Mouse (Mus musculus) liver, embryonic 13.5 days (tissue): ENCODE measurements around the gene Ssbp2. TPM values are rescaled to one million over a fixed set of nuclear protein-coding genes. Genes with fewer than 3 reads are reported as not detected.

ENCODE experiments used
- ATAC-seq: fragments of 200-750 bp; cut with Nextera tagmentation; 2 replicates; pipeline ENCODE4 v1.8.0; 2017; ENCODE audit warnings: low read depth, mild to moderate bottlenecking, moderate number of reproducible peaks, moderate library complexity
- DNase-seq: peaks from one replicate; pipeline ENCODE4 v3.0.0; 2022
- H3K27ac ChIP-seq: fragments of 300-500 bp; sonication (generic); 2 replicates; pipeline ENCODE4 v1.5.1; 2015; ENCODE audit warnings: moderate library complexity, mild to moderate bottlenecking, inconsistent platforms
- H3K27me3 ChIP-seq: fragments of 300-500 bp; sonication (generic); 2 replicates; pipeline ENCODE4 v1.6.1; 2015; ENCODE audit warnings: mild to moderate bottlenecking, inconsistent platforms
- H3K36me3 ChIP-seq: fragments of 300-500 bp; sonication (generic); 2 replicates; pipeline ENCODE4 v1.6.1; 2015; ENCODE audit warnings: mild to moderate bottlenecking, inconsistent platforms
- H3K4me1 ChIP-seq: fragments of 300-500 bp; sonication (generic); replicated peaks from 2 replicates; pipeline ENCODE4 v1.6.1; 2015; ENCODE audit warnings: inconsistent platforms
- H3K4me2 ChIP-seq: fragments of 300-500 bp; sonication (generic); 2 replicates; pipeline ENCODE4 v1.6.1; 2015; ENCODE audit warnings: inconsistent platforms, mild to moderate bottlenecking, moderate library complexity
- H3K4me3 ChIP-seq: fragments of 300-500 bp; sonication (generic); replicated peaks from 2 replicates; pipeline ENCODE4 v1.5.1; 2015; ENCODE audit warnings: mild to moderate bottlenecking, inconsistent platforms
- H3K9ac ChIP-seq: fragments of 300-500 bp; sonication (generic); 2 replicates; pipeline ENCODE4 v1.6.1; 2015; ENCODE audit warnings: mild to moderate bottlenecking, inconsistent platforms
- H3K9me3 ChIP-seq: fragments of 300-500 bp; sonication (generic); replicated peaks from 2 replicates; pipeline ENCODE4 v1.6.1; 2016; ENCODE audit warnings: inconsistent platforms
- WGBS: fragments of 180-500 bp; shearing (Covaris S2); methylation state at CpG from one replicate; pipeline ENCODE4 v1.1.7; 2015; ENCODE audit not compliant: insufficient replicate concordance; 5-methylcytosine and 5-hydroxymethylcytosine counted together
- polyA plus RNA-seq: library from polyadenylated mRNA; unstranded; fragments of >200 nt; fragmentation: Nextera tagmentation; extraction: Ambion mirVana; gene quantifications from 2 replicates; pipeline ENCODE4 v1.2.1, GENCODE M21; 2015

Ssbp2 gene
- polyA plus RNA-seq, 1 experiment from 2014 or later, result 56.4 TPM

GRCm38 (mm10) chr13:91635957-91636356 is 175.9 kb downstream of the Ssbp2 start:
- Histone ChIP-seq H3K36me3 (no peaks in the 10 kb centered on the region), H3K9ac (peak overlapping the region; percentile 8; the same call in 1 of the 2 replicates), H3K4me1 (peaks cover 18% of the 10 kb centered on the region), H3K9me3 (no peaks in the 10 kb centered on the region), H3K4me3 (no peak overlapping the region), H3K27me3 (no peaks in the 10 kb centered on the region), H3K27ac (peak overlapping the region; percentile 20; the same call in 1 of the 2 replicates), H3K4me2 (0 out of 2 replicates have a peak overlapping the region, but pooled peaks have one; percentile 3)
- no peak for DNase-seq
- ATAC-seq, result no peak
- 57% methylated on average over 2 of the region's 2 CpGs for WGBS

DNA sequence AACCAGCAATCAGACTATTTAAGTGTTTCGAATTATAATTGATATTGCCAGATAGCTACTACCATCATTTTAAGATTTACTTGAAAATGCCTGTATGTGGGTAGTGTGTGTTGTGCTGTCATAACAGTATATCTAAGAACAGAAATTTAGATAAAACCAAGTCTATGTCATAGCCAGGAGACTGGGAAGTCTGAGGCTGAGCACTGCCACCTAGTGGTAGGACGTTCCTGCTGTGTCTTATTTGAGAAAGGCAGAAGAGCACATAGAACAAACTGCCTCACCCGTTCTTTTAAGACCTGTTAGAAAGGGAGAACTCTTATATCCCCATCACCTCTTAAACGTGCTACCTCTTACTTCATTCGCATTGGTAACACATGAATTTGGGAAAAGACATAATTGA is 176.7 kb downstream of the Ssbp2 start:
- DNase-seq (peak; percentile 71), ATAC-seq (peak; percentile 81)
- Histone ChIP-seq H3K27me3 (no peaks in the 10 kb centered on the region), H3K4me2 (no peak overlapping the region), H3K9me3 (no peaks in the 10 kb centered on the region), H3K27ac (no peak overlapping the region), H3K4me1 (peaks cover 18% of the 10 kb centered on the region), H3K9ac (no peak overlapping the region), H3K36me3 (no peaks in the 10 kb centered on the region), H3K4me3 (no peak overlapping the region)
- WGBS, result 14% methylated on average over 5 of the region's 5 CpGs

DNA sequence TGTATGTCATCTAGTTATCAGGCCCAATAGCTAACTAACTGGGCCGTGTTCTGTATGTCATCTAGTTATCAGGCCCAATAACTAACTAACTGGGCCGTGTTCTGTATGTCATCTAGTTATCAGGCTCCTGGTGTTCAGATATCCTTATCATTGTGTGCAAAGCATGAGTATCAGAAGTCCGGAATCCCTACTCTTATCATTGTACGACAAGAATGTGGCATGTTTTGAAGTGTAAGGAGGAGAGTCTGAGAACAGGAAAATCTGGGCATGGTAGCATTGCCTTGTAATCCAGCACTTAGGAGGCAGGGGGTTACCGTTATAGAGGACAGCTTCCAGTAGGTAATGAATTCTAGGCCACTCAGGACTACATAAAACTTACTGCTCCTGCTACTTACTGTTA is 178.8 kb downstream of the Ssbp2 start:
- WGBS, result 18% methylated on average over 5 of the region's 5 CpGs
- H3K4me2 ChIP-seq, result no peak overlapping the region

DNA sequence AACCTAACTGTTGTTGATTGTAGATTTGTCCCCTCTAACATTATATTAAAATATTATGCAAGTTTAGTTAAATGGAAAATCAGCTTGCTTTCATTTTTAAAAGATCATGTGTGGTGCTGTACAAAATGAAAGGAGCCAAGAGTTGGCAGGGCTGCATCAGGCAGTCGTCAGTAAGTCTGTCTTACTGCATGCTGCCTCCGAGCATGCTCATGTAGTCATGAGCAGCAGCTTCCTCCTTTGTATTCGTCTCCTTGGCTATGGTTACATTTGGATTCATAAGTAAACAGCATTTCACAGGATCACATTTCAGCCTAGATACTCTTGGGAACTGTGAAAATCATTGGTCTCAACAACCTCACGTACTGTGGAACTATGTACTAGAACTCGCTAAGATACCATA is 180.1 kb downstream of the Ssbp2 start:
- no peak overlapping the region for H3K4me2 ChIP-seq
- 72% methylated on average over 5 of the region's 5 CpGs for WGBS
- no peaks in the 10 kb centered on the region for H3K27me3 ChIP-seq
- no peak for ATAC-seq
- no peaks in the 10 kb centered on the region for H3K36me3 ChIP-seq
- no peak overlapping the region for H3K4me3 ChIP-seq
- no peak overlapping the region for H3K9ac ChIP-seq
- H3K9me3 ChIP-seq, result no peaks in the 10 kb centered on the region
- H3K27ac ChIP-seq, result no peak overlapping the region
- H3K4me1 ChIP-seq, result peaks cover 15% of the 10 kb centered on the region
- DNase-seq, result no peak

More for the DNA sequence above, 178.8 kb downstream of the Ssbp2 start:
- peak; percentile 57; the same call in 1 of the 2 replicates for ATAC-seq
- Histone ChIP-seq H3K9ac (no peak overlapping the region), H3K36me3 (no peaks in the 10 kb centered on the region), H3K9me3 (no peaks in the 10 kb centered on the region), H3K27me3 (no peaks in the 10 kb centered on the region), H3K4me3 (no peak overlapping the region), H3K4me1 (peaks cover 15% of the 10 kb centered on the region), H3K27ac (no peak overlapping the region)
- DNase-seq, result no peak

GRCm38 (mm10) chr13:91648240-91648639 is 188.2 kb downstream of the Ssbp2 start:
- 64% methylated on average over 6 of the region's 6 CpGs for WGBS
- no peak for ATAC-seq
- Histone ChIP-seq H3K27me3 (no peaks in the 10 kb centered on the region), H3K9me3 (no peaks in the 10 kb centered on the region), H3K4me2 (no peak overlapping the region), H3K27ac (no peak overlapping the region), H3K4me1 (no peaks in the 10 kb centered on the region), H3K36me3 (peaks cover 5% of the 10 kb centered on the region; the same call in 1 of the 2 replicates), H3K4me3 (no peak overlapping the region), H3K9ac (no peak overlapping the region)
- DNase-seq, result no peak

- DNase-seq (no peak), ATAC-seq (no peak)
- Histone ChIP-seq H3K4me3 (no peak overlapping the region), H3K4me2 (no peak overlapping the region), H3K9ac (no peak overlapping the region), H3K9me3 (no peaks in the 10 kb centered on the region), H3K4me1 (no peaks in the 10 kb centered on the region), H3K27ac (no peak overlapping the region), H3K36me3 (peaks cover 5% of the 10 kb centered on the region; the same call in 1 of the 2 replicates), H3K27me3 (no peaks in the 10 kb centered on the region)
- 71% methylated on average over 7 of the region's 7 CpGs for WGBS
These were observed 189.8 kb downstream of the Ssbp2 start for GRCm38 (mm10) chr13:91649926-91650325.

- no peaks in the 10 kb centered on the region for H3K36me3 ChIP-seq
- H3K27ac ChIP-seq, result no peak overlapping the region
- no peak overlapping the region for H3K9ac ChIP-seq
- no peaks in the 10 kb centered on the region for H3K9me3 ChIP-seq
- H3K27me3 ChIP-seq, result no peaks in the 10 kb centered on the region
- WGBS, result 76% methylated on average over 5 of the region's 5 CpGs
- H3K4me1 ChIP-seq, result no peaks in the 10 kb centered on the region
- H3K4me3 ChIP-seq, result no peak overlapping the region
- ATAC-seq (no peak), DNase-seq (no peak)
- H3K4me2 ChIP-seq, result no peak overlapping the region
These were observed 201.1 kb downstream of the Ssbp2 start for GRCm38 (mm10) chr13:91661068-91661795.

- Histone ChIP-seq H3K9ac (no peak overlapping the region), H3K9me3 (no peaks in the 10 kb centered on the region), H3K4me2 (no peak overlapping the region), H3K4me1 (no peaks in the 10 kb centered on the region), H3K36me3 (no peaks in the 10 kb centered on the region), H3K27me3 (no peaks in the 10 kb centered on the region), H3K27ac (no peak overlapping the region), H3K4me3 (no peak overlapping the region)
- DNase-seq, result no peak
- WGBS, result 78% methylated on average over 2 of the region's 2 CpGs
- no peak for ATAC-seq
These were observed 202.7 kb downstream of the Ssbp2 start for GRCm38 (mm10) chr13:91662751-91663150.

- no peak for DNase-seq
- H3K9ac ChIP-seq, result no peak overlapping the region
- 71% methylated on average over 3 of the region's 3 CpGs for whole genome bisulfite sequencing
These were observed 213.2 kb downstream of the Ssbp2 start for GRCm38 (mm10) chr13:91673241-91673640.

DNA sequence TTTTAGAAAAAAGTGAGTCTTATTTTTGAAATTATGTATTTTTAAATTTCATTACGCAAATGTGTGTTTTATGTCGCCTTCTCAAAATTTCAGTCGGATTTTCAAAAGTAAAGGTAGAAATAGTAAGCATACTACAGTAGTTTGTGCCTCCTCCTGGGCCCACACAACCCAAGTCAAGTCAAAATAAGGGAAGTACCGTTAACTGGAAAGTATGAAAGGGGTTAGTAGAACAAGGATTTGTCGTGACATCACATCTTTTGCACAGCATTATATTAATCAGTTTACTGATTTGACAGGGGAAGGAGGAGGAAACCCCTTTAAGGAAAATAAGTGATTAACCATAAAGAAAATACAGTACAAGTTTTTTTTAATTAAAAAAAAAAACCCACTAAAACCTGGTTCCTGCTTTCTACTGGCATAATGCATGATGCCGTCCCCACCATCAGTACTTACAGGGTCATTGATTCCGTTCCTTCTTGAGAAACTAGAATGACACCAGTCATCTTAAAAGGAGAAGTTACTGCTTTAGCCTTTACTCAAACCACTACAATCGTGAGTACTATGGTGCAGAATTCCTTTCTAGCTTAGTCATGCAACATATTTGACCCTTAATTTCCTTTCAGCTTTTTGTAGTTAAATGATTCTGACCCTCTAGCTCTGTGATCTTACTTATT is 220.8 kb downstream of the Ssbp2 start:
- no peak overlapping the region for H3K27ac ChIP-seq
- H3K27me3 ChIP-seq, result no peaks in the 10 kb centered on the region
- H3K9ac ChIP-seq, result no peak overlapping the region
- H3K9me3 ChIP-seq, result no peaks in the 10 kb centered on the region
- ATAC-seq (no peak), DNase-seq (no peak)
- H3K4me1 ChIP-seq, result no peaks in the 10 kb centered on the region
- no peak overlapping the region for H3K4me2 ChIP-seq
- WGBS, result 75% methylated on average over 8 of the region's 8 CpGs
- H3K4me3 ChIP-seq, result no peak overlapping the region
- no peaks in the 10 kb centered on the region for H3K36me3 ChIP-seq

More at GRCm38 (mm10) chr13:91673241-91673640, 213.2 kb downstream of the Ssbp2 start:
- Histone ChIP-seq H3K9me3 (no peaks in the 10 kb centered on the region), H3K4me3 (no peak overlapping the region), H3K4me1 (no peaks in the 10 kb centered on the region), H3K36me3 (peaks cover 10% of the 10 kb centered on the region), H3K27ac (no peak overlapping the region), H3K4me2 (no peak overlapping the region), H3K27me3 (no peaks in the 10 kb centered on the region)
- no peak for ATAC-seq

DNA sequence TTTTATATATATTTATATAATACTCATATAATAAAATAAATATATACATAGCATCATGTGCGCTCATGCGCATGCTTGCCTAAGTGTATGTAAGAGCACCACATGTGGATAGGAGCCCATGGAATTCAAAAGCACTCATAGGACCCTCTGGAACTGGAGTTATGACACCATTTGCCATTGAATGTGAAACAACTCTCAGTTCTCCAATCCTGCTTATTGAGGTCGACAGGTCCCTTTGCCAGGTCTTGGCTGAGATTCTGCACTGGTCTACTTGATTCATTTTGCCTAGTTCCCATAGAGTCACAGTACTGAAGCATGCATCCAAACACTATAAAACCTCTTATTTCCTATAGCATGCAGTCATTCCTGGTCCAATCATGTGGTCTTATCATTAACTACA is 221.4 kb downstream of the Ssbp2 start:
- WGBS, result 84% methylated on average over 3 of the region's 3 CpGs
- H3K9me3 ChIP-seq, result no peaks in the 10 kb centered on the region

More for the DNA sequence above, 221.4 kb downstream of the Ssbp2 start:
- Histone ChIP-seq H3K27me3 (no peaks in the 10 kb centered on the region), H3K4me2 (no peak overlapping the region), H3K36me3 (peaks cover 2% of the 10 kb centered on the region; the same call in 1 of the 2 replicates), H3K4me3 (no peak overlapping the region), H3K9ac (no peak overlapping the region), H3K27ac (no peak overlapping the region), H3K4me1 (no peaks in the 10 kb centered on the region)
- no peak for ATAC-seq
- no peak for DNase-seq
